Mouse (Mus musculus) hindbrain, embryonic 14.5 days (tissue): ENCODE results near the gene Dhodh. TPM values are rescaled to one million over a fixed set of nuclear protein-coding genes. Genes with fewer than 3 reads are reported as not detected.
A peak's percentile ranks its signal among the peaks of the same experiment; 100 is the strongest.

Experiments used
- ATAC-seq: fragments of 200-750 bp; cut with Nextera tagmentation; 2 replicates; pipeline ENCODE4 v1.8.0; 2017; ENCODE audit warnings: moderate number of reproducible peaks, mild to moderate bottlenecking, moderate TSS enrichment, moderate library complexity; ENCODE audit not compliant: low FRiP score
- DNase-seq: peaks from one replicate; pipeline ENCODE4 v3.0.0-alpha.2; 2015; ENCODE audit warnings: low spot score
- H3K27ac ChIP-seq: fragments of 300-500 bp; sonication (generic); 2 replicates; pipeline ENCODE4 v1.5.1; 2014; ENCODE audit warnings: mild to moderate bottlenecking, moderate library complexity
- H3K27me3 ChIP-seq: fragments of 300-500 bp; sonication (generic); 2 replicates; pipeline ENCODE4 v1.6.1; 2014; ENCODE audit warnings: mild to moderate bottlenecking, low read length, mixed read lengths; ENCODE audit not compliant: control insufficient read depth, insufficient read depth
- H3K36me3 ChIP-seq: fragments of 300-500 bp; sonication (generic); replicated peaks from 2 replicates; pipeline ENCODE4 v1.6.1; 2014; ENCODE audit not compliant: control insufficient read depth, insufficient read depth
- H3K4me1 ChIP-seq: fragments of 300-500 bp; sonication (generic); replicated peaks from 2 replicates; pipeline ENCODE4 v1.6.1; 2014; ENCODE audit warnings: antibody characterized with exemption, low read length, mixed read lengths; ENCODE audit not compliant: control insufficient read depth, insufficient read depth
- H3K4me2 ChIP-seq: fragments of 300-500 bp; sonication (generic); replicated peaks from 2 replicates; pipeline ENCODE4 v1.6.1; 2014; ENCODE audit warnings: mild to moderate bottlenecking, moderate library complexity
- H3K4me3 ChIP-seq: fragments of 300-500 bp; sonication (generic); replicated peaks from 2 replicates; pipeline ENCODE4 v1.5.1; 2014; ENCODE audit warnings: mild to moderate bottlenecking, low read length
- H3K9ac ChIP-seq: fragments of 300-500 bp; sonication (generic); 2 replicates; pipeline ENCODE4 v1.6.1; 2014
- H3K9me3 ChIP-seq: fragments of 300-500 bp; sonication (generic); 2 replicates; pipeline ENCODE4 v1.6.1; 2016; ENCODE audit warnings: low read length; ENCODE audit not compliant: control insufficient read depth
- WGBS: fragments of 180-500 bp; shearing (Covaris S2); extraction: QIAGEN DNeasy Blood & Tissue Kit; methylation state at CpG from one replicate; pipeline ENCODE4 v1.1.7; 2014; 5-methylcytosine and 5-hydroxymethylcytosine counted together
- polyA plus RNA-seq: library from polyadenylated mRNA; unstranded; fragments of >200 nt; fragmentation: Nextera tagmentation; extraction: Ambion mirVana; gene quantifications from 2 replicates; pipeline ENCODE4 v1.2.1, GENCODE M21; 2014

Gene Dhodh
- polyA plus RNA-seq, 1 experiment from 2014 or later: 29.5 TPM

DNA sequence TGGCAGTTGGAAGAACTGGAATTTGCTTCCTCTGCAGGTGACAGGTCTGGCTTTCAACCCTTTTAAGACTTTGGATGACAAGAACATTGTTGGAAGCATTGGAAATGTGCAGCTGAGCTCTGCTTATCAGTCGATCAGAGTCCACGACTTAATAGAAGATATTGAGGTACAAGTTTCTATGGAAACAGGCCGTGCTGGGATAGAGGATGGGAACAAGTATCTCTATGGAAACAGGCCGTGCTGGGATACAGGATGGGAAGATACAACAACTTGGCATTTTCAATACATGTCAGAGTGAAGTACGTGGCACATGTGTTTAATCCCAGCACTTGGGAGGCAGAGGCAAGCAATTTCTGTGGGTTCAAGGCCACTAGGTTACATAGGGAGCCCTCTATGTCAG, 24.0 kb upstream of the Dhodh start:
- WGBS: 73% methylated on average over 5 of the region's 5 CpGs
- no peak for ATAC-seq
- H3K4me2 ChIP-seq: no peak overlapping the region
- H3K9me3 ChIP-seq: no peaks in the 10 kb centered on the region
- H3K4me1 ChIP-seq: no peaks in the 10 kb centered on the region
- H3K27me3 ChIP-seq: no peaks in the 10 kb centered on the region
- H3K4me3 ChIP-seq: no peak overlapping the region
- no peak for DNase-seq
- H3K36me3 ChIP-seq: no peaks in the 10 kb centered on the region
- H3K9ac ChIP-seq: no peak overlapping the region
- no peak overlapping the region for H3K27ac ChIP-seq

- Histone ChIP-seq H3K4me3 (no peak overlapping the region), H3K4me2 (no peak overlapping the region), H3K27me3 (no peaks in the 10 kb centered on the region), H3K36me3 (no peaks in the 10 kb centered on the region), H3K27ac (no peak overlapping the region), H3K4me1 (no peaks in the 10 kb centered on the region), H3K9ac (no peak overlapping the region), H3K9me3 (no peaks in the 10 kb centered on the region; the same call in 1 of the 2 replicates)
- no peak for DNase-seq
- WGBS: 81% methylated on average over 6 of the region's 6 CpGs
- ATAC-seq: no peak
Observed at GRCm38 (mm10) chr8:109628638-109629037, 20.2 kb upstream of the Dhodh start.

DNA sequence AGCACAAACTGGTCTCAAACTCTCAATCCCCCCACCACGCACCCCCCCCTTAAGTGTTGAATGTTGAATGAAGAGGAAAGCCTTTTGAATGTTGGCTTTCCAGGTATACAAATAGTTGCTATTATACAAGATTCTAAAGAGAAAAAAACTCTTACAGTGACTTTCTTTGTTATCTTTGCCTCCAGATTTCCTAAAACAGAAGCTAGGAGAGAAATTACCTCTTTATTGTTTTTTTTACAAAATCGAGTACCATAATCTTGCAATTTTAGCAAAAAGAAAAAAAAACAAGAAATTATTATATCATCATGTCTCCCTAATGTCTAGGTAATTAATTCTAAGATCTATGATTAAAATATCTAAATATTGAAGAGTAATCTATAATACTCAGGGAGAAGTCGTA, 7.1 kb upstream of the Dhodh start:
- ATAC-seq (no peak), DNase-seq (no peak)
- Histone ChIP-seq H3K4me2 (no peak overlapping the region), H3K9ac (no peak overlapping the region), H3K4me1 (no peaks in the 10 kb centered on the region), H3K27ac (no peak overlapping the region), H3K27me3 (no peaks in the 10 kb centered on the region), H3K9me3 (0 out of 2 replicates have a peak, but pooled peaks cover 3% of the 10 kb centered on the region), H3K36me3 (no peaks in the 10 kb centered on the region), H3K4me3 (no peak overlapping the region)
- 87% methylated on average over 3 of the region's 3 CpGs for WGBS

DNA sequence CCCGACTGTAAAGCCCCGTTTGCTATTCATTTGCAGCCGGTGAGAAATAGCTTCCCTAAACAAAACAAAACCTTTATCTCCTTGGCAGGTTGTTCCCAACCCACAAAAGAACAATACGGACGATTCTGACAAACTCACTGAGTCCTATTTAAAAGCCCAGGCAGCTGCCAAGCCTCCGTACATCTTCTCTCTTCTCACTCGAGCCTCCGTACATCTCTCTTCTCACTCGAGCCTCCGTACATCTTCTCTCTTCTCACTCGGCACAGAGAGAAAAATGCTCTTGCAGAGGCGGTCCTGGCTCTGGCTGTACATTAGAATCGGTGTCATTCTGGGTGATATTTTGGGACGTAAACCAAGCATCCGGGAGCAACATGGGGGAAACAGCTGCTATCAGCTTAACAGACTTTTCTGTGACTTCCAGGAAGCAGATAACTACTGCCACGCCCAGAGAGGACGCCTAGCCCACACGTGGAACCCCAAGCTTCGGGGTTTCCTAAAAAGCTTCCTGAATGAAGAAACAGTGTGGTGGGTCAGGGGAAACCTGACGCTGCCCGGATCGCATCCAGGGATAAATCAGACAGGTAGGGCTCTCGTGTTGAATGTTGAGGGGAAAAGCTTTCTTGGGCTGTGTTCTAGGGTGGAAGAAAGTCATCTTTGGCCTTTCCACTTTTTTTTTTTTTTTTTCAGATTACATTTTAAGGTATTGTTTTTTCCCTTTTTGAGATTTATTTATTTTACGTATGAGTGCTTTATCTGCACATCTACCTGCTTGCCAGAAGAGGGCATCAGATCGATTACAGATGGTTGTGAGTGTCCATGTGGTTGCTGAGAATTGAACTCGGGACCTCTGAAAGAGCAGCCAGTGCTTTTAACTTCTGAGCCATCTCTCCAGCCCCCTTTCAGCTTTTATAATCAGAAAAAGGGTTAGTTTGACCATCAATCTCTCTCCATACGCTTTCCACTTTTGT, 6.1 kb upstream of the Dhodh start, which contains the start of gene Pkd1l3:
TSS of gene Pkd1l3 (plus strand) at position 275 of the 968 bp plus-strand sequence.
- Histone ChIP-seq H3K4me3 (no peak within 1 kb of the TSS), H3K27me3 (no peaks in the 10 kb centered on the region), H3K4me1 (no peaks in the 10 kb centered on the region), H3K9ac (no peak within 1 kb of the TSS), H3K9me3 (0 out of 2 replicates have a peak, but pooled peaks cover 2% of the 10 kb centered on the region), H3K27ac (no peak within 1 kb of the TSS), H3K36me3 (no peaks in the 10 kb centered on the region), H3K4me2 (0 out of 2 replicates have a peak within 1 kb of the TSS, but pooled peaks have one; percentile 10)
- no peak for DNase-seq
- no peak for ATAC-seq
- WGBS: 60% methylated on average over 27 of the region's 27 CpGs

DNA sequence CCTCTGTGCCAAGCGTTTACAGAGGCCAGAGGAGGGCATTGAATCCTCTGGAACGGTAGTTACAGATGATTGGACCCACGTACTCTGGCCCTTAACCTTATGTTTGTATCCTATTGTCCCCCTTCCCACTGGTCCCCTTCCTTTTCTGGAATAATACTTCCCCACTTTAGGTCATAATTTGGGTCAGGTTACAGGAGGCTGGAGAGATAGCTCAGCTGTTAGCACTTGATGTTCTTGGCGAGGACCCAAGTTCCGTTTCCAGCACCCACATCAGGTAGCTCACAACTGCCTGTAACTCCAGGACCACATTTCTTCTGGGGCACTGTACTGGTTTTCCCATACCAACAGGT, 655 bp upstream of the Dhodh start:
- ATAC-seq (no peak), DNase-seq (no peak)
- peak overlapping the region; percentile 98 for H3K27ac ChIP-seq
- peaks cover 10% of the 10 kb centered on the region for H3K4me1 ChIP-seq
- H3K4me3 ChIP-seq: peak overlapping the region; percentile 58
- H3K27me3 ChIP-seq: no peaks in the 10 kb centered on the region
- H3K4me2 ChIP-seq: peak overlapping the region; percentile 94
- peak overlapping the region; percentile 87 for H3K9ac ChIP-seq
- no peaks in the 10 kb centered on the region for H3K9me3 ChIP-seq
- 25% methylated on average over 5 of the region's 5 CpGs for WGBS
- H3K36me3 ChIP-seq: peaks cover 6% of the 10 kb centered on the region

DNA sequence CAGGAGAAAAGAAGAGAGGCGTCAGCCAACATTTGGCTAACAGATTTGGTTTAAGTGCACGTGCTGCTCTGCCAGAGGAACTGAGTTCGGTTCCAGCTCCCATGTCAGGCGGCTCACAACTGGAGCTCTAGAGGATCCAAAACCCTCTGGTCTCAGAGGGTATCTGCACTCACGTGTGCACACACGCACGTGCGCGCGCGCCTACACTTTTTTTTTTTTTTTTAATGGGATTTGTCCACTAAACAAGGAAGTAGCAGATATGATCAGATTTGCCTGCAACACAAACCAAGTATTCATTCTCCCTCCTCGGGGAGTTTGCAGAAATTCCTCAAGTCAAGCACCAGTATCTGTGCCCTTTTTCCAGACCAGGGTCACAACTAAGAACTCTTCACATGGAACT, 823 bp downstream of the Dhodh start:
- DNase-seq (no peak), ATAC-seq (no peak)
- H3K27me3 ChIP-seq: no peaks in the 10 kb centered on the region
- H3K4me3 ChIP-seq: peak overlapping the region; percentile 58
- peak overlapping the region; percentile 94 for H3K4me2 ChIP-seq
- peaks cover 20% of the 10 kb centered on the region for H3K36me3 ChIP-seq
- peak overlapping the region; percentile 98; the same call in 1 of the 2 replicates for H3K27ac ChIP-seq
- 12% methylated on average over 12 of the region's 12 CpGs for WGBS
- peak overlapping the region; percentile 87 for H3K9ac ChIP-seq
- H3K9me3 ChIP-seq: no peaks in the 10 kb centered on the region
- peaks cover 10% of the 10 kb centered on the region for H3K4me1 ChIP-seq

- no peak overlapping the region for H3K4me3 ChIP-seq
- no peak overlapping the region for H3K9ac ChIP-seq
- H3K9me3 ChIP-seq: no peaks in the 10 kb centered on the region
- H3K4me1 ChIP-seq: peaks cover 10% of the 10 kb centered on the region
- H3K4me2 ChIP-seq: no peak overlapping the region
- H3K27me3 ChIP-seq: no peaks in the 10 kb centered on the region
- ATAC-seq (no peak), DNase-seq (no peak)
- H3K36me3 ChIP-seq: peaks cover 24% of the 10 kb centered on the region
- H3K27ac ChIP-seq: no peak overlapping the region
- 88% methylated on average over 2 of the region's 2 CpGs for WGBS
Observed at GRCm38 (mm10) chr8:109606725-109607124, 1.7 kb downstream of the Dhodh start.

GRCm38 (mm10) chr8:109595854-109596253, 12.6 kb downstream of the Dhodh start:
- Histone ChIP-seq H3K27me3 (no peaks in the 10 kb centered on the region), H3K36me3 (peaks cover 30% of the 10 kb centered on the region), H3K4me2 (no peak overlapping the region), H3K4me1 (no peaks in the 10 kb centered on the region), H3K9ac (no peak overlapping the region), H3K4me3 (no peak overlapping the region), H3K9me3 (no peaks in the 10 kb centered on the region), H3K27ac (no peak overlapping the region)
- WGBS: 51% methylated on average over 8 of the region's 8 CpGs
- DNase-seq (peak; percentile 49), ATAC-seq (no peak)

GRCm38 (mm10) chr8:109593117-109593788, 15.2 kb downstream of the Dhodh start:
- Histone ChIP-seq H3K36me3 (peaks cover 20% of the 10 kb centered on the region), H3K9me3 (no peaks in the 10 kb centered on the region), H3K4me2 (no peak overlapping the region), H3K9ac (no peak overlapping the region), H3K27ac (no peak overlapping the region), H3K27me3 (no peaks in the 10 kb centered on the region), H3K4me3 (no peak overlapping the region), H3K4me1 (no peaks in the 10 kb centered on the region)
- DNase-seq: peak; percentile 62
- WGBS: 80% methylated on average over 6 of the region's 6 CpGs
- no peak for ATAC-seq
